10 mouse cellular contexts compared by ENCODE assay signal in the genomic region with DNA sequence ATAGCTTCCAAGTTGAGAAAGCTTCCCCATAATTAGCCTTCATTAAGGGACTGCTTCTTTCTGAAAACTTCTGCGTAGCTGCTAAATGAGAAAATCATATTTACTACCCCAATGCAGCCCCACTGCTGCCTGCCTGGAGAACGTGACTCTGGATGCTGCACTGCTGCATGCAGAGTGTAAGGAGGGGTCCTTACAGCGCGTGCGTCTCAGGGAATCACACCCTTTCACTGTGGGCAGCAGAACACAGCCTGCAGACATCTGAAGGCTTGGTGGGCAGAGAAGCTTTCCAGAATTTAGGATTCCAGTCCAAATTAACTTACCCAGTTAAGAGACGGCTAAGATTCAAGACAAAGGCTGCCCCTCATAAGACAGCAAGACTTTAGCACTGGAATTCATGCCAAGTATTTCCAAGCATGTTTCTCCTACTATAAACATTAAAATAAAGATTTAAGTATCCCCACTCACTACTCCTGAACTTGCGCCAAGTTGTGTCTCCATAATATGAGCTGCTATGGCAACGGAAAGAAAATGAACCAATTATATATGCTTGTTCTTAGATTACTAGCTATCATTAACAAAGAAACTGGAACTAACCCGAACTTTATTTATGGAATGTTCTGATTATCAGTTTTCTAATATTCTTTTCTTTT. TPM values are rescaled to one million over a fixed set of nuclear protein-coding genes. Genes with fewer than 3 reads are reported as not detected.
DNase-seq lines count a peak whose midpoint lies in the region; ATAC-seq and TF ChIP-seq lines count a peak whose summit lies in the region.
"Had no signal": no experiment of that assay in that cellular context is flagged by ENCODE, and none has a peak within 500 bp of the region (broad histone marks: within the 10 kb centered on the region; RNA-seq: fewer than 3 reads in every experiment).

No protein-coding gene starts in this region.

- no peaks in the 10 kb centered on the region for H3K36me3 ChIP-seq in heart, postnatal 0 days (replicated peaks; ENCODE audit: control insufficient read depth, insufficient read depth, low read length)
- no peaks in the 10 kb centered on the region for H3K36me3 ChIP-seq in heart, embryonic 11.5 days (ENCODE audit: control insufficient read depth, insufficient read depth, low read length)
- H3K36me3 ChIP-seq in limb, embryonic 13.5 days, result no peaks in the 10 kb centered on the region
- no peaks in the 10 kb centered on the region for H3K36me3 ChIP-seq in stomach, embryonic 16.5 days (ENCODE audit: control insufficient read depth, insufficient read depth, low read length)
- H3K36me3 ChIP-seq in liver, postnatal 0 days (replicated peaks; ENCODE audit: insufficient read depth, low read length), result no peaks in the 10 kb centered on the region

- no peak for ATAC-seq in heart, postnatal 0 days (ENCODE audit: insufficient read depth, low read depth)
- ATAC-seq in heart, embryonic 11.5 days (replicated peaks; ENCODE audit: insufficient number of reproducible peaks, low FRiP score, low TSS enrichment), result no peak
- peak; percentile 79; the same call in 1 of the 2 replicates for ATAC-seq in limb, embryonic 13.5 days (ENCODE audit: low FRiP score, low read depth)
- ATAC-seq in stomach, embryonic 16.5 days (ENCODE audit: insufficient read depth, low FRiP score), result peak; percentile 59; the same call in 1 of the 2 replicates
- ATAC-seq in liver, postnatal 0 days, result no peak

- H3K27me3 ChIP-seq in heart, postnatal 0 days (ENCODE audit: control insufficient read depth, insufficient read depth, low read length), result no peaks in the 10 kb centered on the region
- H3K27me3 ChIP-seq in heart, embryonic 11.5 days (ENCODE audit: control insufficient read depth, insufficient read depth, low read length), result no peaks in the 10 kb centered on the region
- H3K27me3 ChIP-seq in limb, embryonic 13.5 days, result no peaks in the 10 kb centered on the region
- no peaks in the 10 kb centered on the region for H3K27me3 ChIP-seq in stomach, embryonic 16.5 days (ENCODE audit: control insufficient read depth, insufficient read depth, low read length)
- no peaks in the 10 kb centered on the region for H3K27me3 ChIP-seq in liver, postnatal 0 days (ENCODE audit: insufficient read depth, low read length)

- no peak overlapping the region for H3K4me2 ChIP-seq in heart, postnatal 0 days (ENCODE audit: low read depth, low read length)
- no peak overlapping the region for H3K4me2 ChIP-seq in heart, embryonic 11.5 days
- peak overlapping the region; percentile 43 for H3K4me2 ChIP-seq in limb, embryonic 13.5 days (replicated peaks)
- peak overlapping the region; percentile 37 for H3K4me2 ChIP-seq in stomach, embryonic 16.5 days (ENCODE audit: low read depth, low read length)
- H3K4me2 ChIP-seq in liver, postnatal 0 days (ENCODE audit: low read depth, low read length), result no peak overlapping the region

- no peak for TF ChIP-seq EP300 in heart, postnatal 0 days (IDR thresholded peaks at IDR 0.05; ENCODE audit: low read depth)
- no peak for TF ChIP-seq EP300 in liver, postnatal 0 days (IDR thresholded peaks at IDR 0.05; ENCODE audit: low read depth)

- H3K9me3 ChIP-seq in heart, postnatal 0 days (replicated peaks; ENCODE audit: control insufficient read depth, low read length), result no peaks in the 10 kb centered on the region
- H3K9me3 ChIP-seq in heart, embryonic 11.5 days (replicated peaks; ENCODE audit: control insufficient read depth, low read length), result no peaks in the 10 kb centered on the region
- H3K9me3 ChIP-seq in limb, embryonic 13.5 days, result no peaks in the 10 kb centered on the region
- H3K9me3 ChIP-seq in stomach, embryonic 16.5 days (replicated peaks; ENCODE audit: control insufficient read depth, low read length), result no peaks in the 10 kb centered on the region
- H3K9me3 ChIP-seq in liver, postnatal 0 days (ENCODE audit: low read length), result no peaks in the 10 kb centered on the region

- TF ChIP-seq CTCF in heart, postnatal 0 days (IDR thresholded peaks at IDR 0.05; ENCODE audit: low read depth), result no peak
- TF ChIP-seq CTCF in liver, postnatal 0 days (IDR thresholded peaks at IDR 0.05; ENCODE audit: low read depth), result no peak

- no peak for DNase-seq in heart, postnatal 0 days (ENCODE audit: low spot score)
- peak; percentile 11 for DNase-seq in retina, postnatal 1 day
- DNase-seq in retina, embryonic 14.5 days (ENCODE audit: low spot score), result no peak
- DNase-seq in adrenal gland, postnatal 25 days, result no peak
- DNase-seq in liver, postnatal 0 days, result no peak
- DNase-seq: cerebellum, adult 11-12 months; thymus, postnatal 25 days had no signal

- H3K27ac ChIP-seq in heart, postnatal 0 days (ENCODE audit: low read depth), result peak overlapping the region; percentile 46
- H3K27ac ChIP-seq in heart, embryonic 11.5 days (ENCODE audit: low read depth, low read length), result no peak overlapping the region
- peak overlapping the region; percentile 61; the same call in 1 of the 2 replicates for H3K27ac ChIP-seq in limb, embryonic 13.5 days
- peak overlapping the region; percentile 47; the same call in 1 of the 2 replicates for H3K27ac ChIP-seq in stomach, embryonic 16.5 days (ENCODE audit: low read length)
- H3K27ac ChIP-seq in liver, postnatal 0 days (ENCODE audit: low read depth), result no peak overlapping the region

- H3K4me1 ChIP-seq in heart, postnatal 0 days (ENCODE audit: control insufficient read depth, insufficient read depth), result peaks cover 32% of the 10 kb centered on the region
- H3K4me1 ChIP-seq in heart, embryonic 11.5 days (ENCODE audit: control insufficient read depth, insufficient read depth, low read length), result peaks cover 29% of the 10 kb centered on the region
- peaks cover 50% of the 10 kb centered on the region for H3K4me1 ChIP-seq in limb, embryonic 13.5 days
- peaks cover 29% of the 10 kb centered on the region for H3K4me1 ChIP-seq in stomach, embryonic 16.5 days (ENCODE audit: control insufficient read depth, insufficient read depth, low read length)
- peaks cover 14% of the 10 kb centered on the region for H3K4me1 ChIP-seq in liver, postnatal 0 days (ENCODE audit: insufficient read depth)

- H3K9ac ChIP-seq in heart, postnatal 0 days (replicated peaks; ENCODE audit: low read depth, low read length), result no peak overlapping the region; the same call in 1 of the 2 replicates
- no peak overlapping the region for H3K9ac ChIP-seq in heart, embryonic 11.5 days (ENCODE audit: low read depth, low read length)
- H3K9ac ChIP-seq in limb, embryonic 13.5 days, result no peak overlapping the region
- H3K9ac ChIP-seq in stomach, embryonic 16.5 days (ENCODE audit: low read length), result peak overlapping the region; percentile 44
- no peak overlapping the region for H3K9ac ChIP-seq in liver, postnatal 0 days (replicated peaks)

- 58% methylated on average over 9 of the region's 9 CpGs for WGBS in heart, postnatal 0 days
- 70% methylated on average over 9 of the region's 9 CpGs for WGBS in heart, embryonic 11.5 days (ENCODE audit: insufficient replicate concordance)
- WGBS in limb, embryonic 13.5 days, result 41% methylated on average over 9 of the region's 9 CpGs
- 41% methylated on average over 9 of the region's 9 CpGs for WGBS in stomach, embryonic 16.5 days
- WGBS in liver, postnatal 0 days (ENCODE audit: insufficient replicate concordance), result 83% methylated on average over 9 of the region's 9 CpGs

- H3K4me3 ChIP-seq in heart, postnatal 0 days (ENCODE audit: low read depth, low read length), result no peak overlapping the region
- H3K4me3 ChIP-seq in heart, embryonic 11.5 days (ENCODE audit: low read depth, low read length), result no peak overlapping the region
- H3K4me3 ChIP-seq in limb, embryonic 13.5 days, result no peak overlapping the region
- H3K4me3 ChIP-seq in stomach, embryonic 16.5 days (replicated peaks; ENCODE audit: low read length), result no peak overlapping the region
- H3K4me3 ChIP-seq in liver, postnatal 0 days (ENCODE audit: low read depth, low read length), result no peak overlapping the region

RNA-seq across cellular contexts. Expression of gene Zmynd11, which starts 7.2 kb away (rescaled TPM):
- 84.2 and 101 TPM in 2 replicates for total RNA-seq in heart, postnatal 0 days (2014; rRNA removed; ENCODE audit: low replicate concordance)
- 92.5 and 99.9 TPM in 2 replicates for polyA plus RNA-seq in heart, postnatal 0 days (2015; fragmentation: Nextera tagmentation; extraction: Ambion mirVana)
- 115 and 123 TPM in 2 replicates for polyA plus RNA-seq in heart, embryonic 11.5 days (2014; fragmentation: Nextera tagmentation; extraction: Ambion mirVana)
- 122 and 127 TPM in 2 replicates for polyA plus RNA-seq in limb, embryonic 13.5 days (2015; fragmentation: Nextera tagmentation; extraction: Ambion mirVana)
- polyA plus RNA-seq in stomach, embryonic 16.5 days (2015; fragmentation: Nextera tagmentation; extraction: Ambion mirVana), result 88.8 and 108 TPM in 2 replicates
- 137 and 168 TPM in 2 replicates for total RNA-seq in adrenal gland, postnatal 25 days (2021)
- polyA plus RNA-seq in liver, postnatal 0 days (2015; fragmentation: Nextera tagmentation; extraction: Ambion mirVana), result 19.4 and 21.2 TPM in 2 replicates

Comparison
In these comparisons a context has a peak if more than half of its experiments do, and no peak if none do; other contexts are left out.
1. H3K27ac ChIP-seq: peak in heart, postnatal 0 days (single experiment), limb, embryonic 13.5 days (single experiment) and stomach, embryonic 16.5 days (single experiment); none in heart, embryonic 11.5 days (single experiment) and liver, postnatal 0 days (single experiment).
2. ATAC-seq: peak in limb, embryonic 13.5 days (single experiment) and stomach, embryonic 16.5 days (single experiment); none in heart, postnatal 0 days (single experiment), heart, embryonic 11.5 days (single experiment) and liver, postnatal 0 days (single experiment).
3. H3K4me2 ChIP-seq: peak in limb, embryonic 13.5 days (single experiment) and stomach, embryonic 16.5 days (single experiment); none in heart, postnatal 0 days (single experiment), heart, embryonic 11.5 days (single experiment) and liver, postnatal 0 days (single experiment).